Mouse (Mus musculus): ENCODE results near the gene Eef1akmt2.

- no peak for TF ChIP-seq GATA1 (IDR thresholded peaks at IDR 0.05; ENCODE audit: low read length)
- no peak for TF ChIP-seq TAL1 (IDR thresholded peaks at IDR 0.05; ENCODE audit: low read length)
Measured at GRCm38 (mm10) chr7:132808051-132808796, 44.2 kb downstream of the Eef1akmt2 start.
